Mouse (Mus musculus): ENCODE measurements around the gene Ctnnd2.

DNA sequence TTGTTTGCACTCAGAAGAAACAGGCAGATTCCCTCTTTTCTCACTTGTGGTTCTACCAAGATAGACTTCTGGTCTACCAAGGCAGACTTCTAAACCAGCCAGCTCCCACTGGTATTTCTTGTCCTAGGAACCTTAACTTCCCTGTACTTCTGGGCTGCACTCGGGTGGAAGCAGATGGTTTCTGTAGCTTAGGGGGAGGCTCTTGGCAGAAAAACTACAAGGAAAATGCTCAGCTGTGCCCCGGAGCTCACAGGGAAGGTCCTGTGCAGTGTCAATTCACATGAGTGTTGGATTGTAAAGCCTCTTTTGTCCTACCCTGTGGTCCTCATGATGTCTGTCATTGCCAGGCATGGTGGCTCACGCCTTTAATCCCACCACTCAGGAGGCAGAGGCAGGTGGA lies 546.4 kb downstream of the Ctnnd2 start:
- TF ChIP-seq CTCF (IDR thresholded peaks at IDR 0.05; ENCODE audit: low read depth, low read length), result no peak
- no peak for TF ChIP-seq POLR2A (IDR thresholded peaks at IDR 0.05; ENCODE audit: extremely low read depth, insufficient read depth, low read length)
